Mouse (Mus musculus): ENCODE data around the gene Eya4.

Eya4 gene

GRCm38 (mm10) chr10:23156866-23157625, 193.5 kb downstream of the Eya4 start:
- no peak for DNase-seq (ENCODE audit: low spot score)

- DNase-seq (ENCODE audit: low spot score): no peak
These were observed 200.2 kb downstream of the Eya4 start for GRCm38 (mm10) chr10:23150401-23150800.

- no peak for DNase-seq (ENCODE audit: low spot score)
These were observed 206.0 kb downstream of the Eya4 start for GRCm38 (mm10) chr10:23144616-23145015.

DNA sequence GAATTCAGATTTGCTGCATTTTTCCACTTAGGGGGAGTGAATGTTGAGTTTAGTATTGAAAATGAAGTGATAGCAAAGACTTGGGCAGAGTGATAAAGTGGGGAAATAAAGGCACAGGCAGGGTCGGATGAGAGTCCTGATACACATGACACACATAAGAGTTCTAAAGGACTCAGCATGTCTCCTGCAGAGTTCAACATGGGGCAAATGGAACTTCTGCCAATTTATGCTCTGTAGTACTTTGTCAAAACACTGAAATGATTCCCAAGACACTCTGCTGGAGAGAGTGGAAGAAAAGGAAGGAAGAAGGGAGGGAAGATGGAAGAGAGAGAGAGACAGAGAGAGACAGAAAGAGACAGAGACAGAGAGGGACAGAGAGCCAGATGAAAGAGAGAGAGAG, 222.6 kb downstream of the Eya4 start:
- no peak for DNase-seq (ENCODE audit: low spot score)

DNA sequence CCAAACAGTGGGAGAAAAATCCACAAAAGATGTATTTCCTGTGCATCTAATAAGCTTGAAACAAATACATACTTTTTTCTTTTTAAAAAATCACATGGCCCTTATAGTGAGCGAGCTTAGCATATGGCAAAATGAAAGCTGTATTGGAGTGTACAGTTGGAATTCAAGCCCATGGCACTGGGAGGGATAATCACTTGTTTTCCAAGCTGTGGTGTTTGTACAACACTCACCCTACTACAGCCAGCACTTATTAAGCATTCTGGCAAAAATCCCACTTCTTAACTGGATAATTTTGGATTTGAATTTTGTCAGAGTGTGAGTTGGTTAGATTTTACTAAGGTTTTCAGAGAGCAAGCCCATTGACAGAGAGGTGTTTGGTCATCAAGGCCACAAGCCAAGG, 223.4 kb downstream of the Eya4 start:
- DNase-seq (ENCODE audit: low spot score): no peak

GRCm38 (mm10) chr10:23126529-23126928, 224.1 kb downstream of the Eya4 start:
- DNase-seq (ENCODE audit: low spot score): no peak

DNA sequence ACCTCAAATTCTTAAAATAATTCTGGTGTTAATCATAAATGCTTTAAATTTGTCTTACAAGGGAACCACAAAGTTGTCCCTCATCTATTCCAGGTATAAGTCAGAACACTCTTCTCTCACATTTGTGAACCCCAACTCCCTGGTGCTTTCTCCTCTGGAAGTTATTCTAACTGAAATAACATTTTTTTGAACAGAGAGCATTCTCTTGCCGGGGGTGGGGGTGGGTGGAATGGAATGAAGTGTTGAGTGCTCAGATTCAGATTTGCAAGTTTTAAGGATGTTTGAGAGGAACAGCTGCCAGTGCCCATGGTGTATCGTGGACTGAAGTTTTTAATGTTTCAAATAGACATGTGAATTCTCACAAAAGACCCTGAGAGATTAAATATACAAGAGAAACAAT, 230.1 kb downstream of the Eya4 start:
- DNase-seq (ENCODE audit: low spot score): no peak

DNA sequence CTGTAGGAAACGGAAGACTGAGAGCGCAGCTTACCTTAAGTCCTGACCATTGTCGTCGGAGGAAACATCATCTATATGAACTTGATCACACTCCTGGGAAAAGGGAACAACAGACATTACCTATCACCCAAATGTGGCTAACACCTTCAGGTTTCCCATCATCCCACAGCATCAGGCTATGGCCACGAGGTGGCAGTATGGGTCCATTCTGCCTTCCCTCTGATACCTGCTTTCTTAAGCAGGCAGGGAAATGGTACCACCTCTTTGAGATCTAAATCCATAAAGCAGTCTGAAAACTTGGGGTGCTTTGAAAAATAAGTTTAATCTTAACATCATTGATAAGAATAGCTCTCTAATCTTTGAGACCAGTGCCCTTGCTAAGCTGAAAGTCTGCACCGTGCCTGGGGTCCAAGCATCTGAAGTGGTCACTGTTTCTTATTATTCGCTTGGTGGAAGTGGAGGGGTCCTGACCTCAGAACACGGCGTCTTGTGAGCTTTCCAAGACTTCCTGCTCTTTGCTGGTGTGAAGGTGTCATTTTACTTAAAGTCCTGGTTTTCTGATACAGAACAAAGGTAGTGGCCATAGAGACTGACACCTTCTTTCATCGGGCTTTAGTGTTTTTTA, 233.7 kb downstream of the Eya4 start:
- DNase-seq (ENCODE audit: low spot score): peak; percentile 66

DNA sequence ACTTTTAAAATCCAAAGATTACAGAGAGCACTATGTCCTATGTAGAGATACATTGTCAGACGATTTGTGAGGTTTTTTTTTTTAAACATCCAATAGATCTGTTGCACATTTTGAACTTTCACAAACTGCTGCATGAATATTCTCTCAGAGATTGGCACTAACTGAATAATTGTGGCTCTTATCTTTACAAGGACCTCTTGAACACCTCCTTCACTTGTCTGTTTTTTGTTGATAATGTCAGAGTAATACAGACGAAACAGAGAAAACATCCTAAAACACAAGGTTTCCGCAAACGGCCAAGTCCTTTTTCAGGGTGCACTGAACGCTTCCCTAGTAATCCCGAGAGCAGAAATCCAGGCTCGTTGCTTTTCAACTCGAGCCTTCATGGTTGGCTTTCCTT, 234.5 kb downstream of the Eya4 start:
- DNase-seq (ENCODE audit: low spot score): no peak

- no peak for DNase-seq (ENCODE audit: low spot score)
These were observed 235.3 kb downstream of the Eya4 start for GRCm38 (mm10) chr10:23115321-23115720.

- no peak for DNase-seq (ENCODE audit: low spot score)
These were observed 242.5 kb downstream of the Eya4 start for GRCm38 (mm10) chr10:23108122-23108521.

- DNase-seq (ENCODE audit: low spot score): no peak
These were observed 258.1 kb downstream of the Eya4 start for GRCm38 (mm10) chr10:23092517-23092916.

DNA sequence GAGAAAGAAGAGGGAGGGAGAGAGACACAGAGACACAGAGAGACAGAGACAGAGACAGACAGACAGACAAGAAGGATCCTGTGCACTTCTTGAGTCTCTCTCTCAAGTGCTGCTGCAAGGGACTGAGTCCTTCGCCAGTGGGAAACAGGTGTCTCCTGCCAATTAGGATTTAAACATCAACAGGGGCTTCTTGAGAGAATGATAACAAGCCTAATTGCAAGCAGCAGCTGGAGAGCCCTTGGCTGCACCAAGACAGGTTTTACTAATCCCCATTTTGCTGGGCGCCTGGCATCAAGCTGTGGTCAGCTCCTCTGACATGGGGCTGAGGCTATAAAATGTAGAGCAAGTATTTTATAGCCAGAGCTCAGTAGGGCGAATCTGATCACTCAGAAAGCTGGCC, 259.0 kb downstream of the Eya4 start:
- no peak for DNase-seq (ENCODE audit: low spot score)

- no peak for DNase-seq (ENCODE audit: low spot score)
These were observed 260.3 kb downstream of the Eya4 start for GRCm38 (mm10) chr10:23090323-23090722.

- DNase-seq (ENCODE audit: low spot score): no peak
These were observed 261.3 kb downstream of the Eya4 start for GRCm38 (mm10) chr10:23089271-23089670.

DNA sequence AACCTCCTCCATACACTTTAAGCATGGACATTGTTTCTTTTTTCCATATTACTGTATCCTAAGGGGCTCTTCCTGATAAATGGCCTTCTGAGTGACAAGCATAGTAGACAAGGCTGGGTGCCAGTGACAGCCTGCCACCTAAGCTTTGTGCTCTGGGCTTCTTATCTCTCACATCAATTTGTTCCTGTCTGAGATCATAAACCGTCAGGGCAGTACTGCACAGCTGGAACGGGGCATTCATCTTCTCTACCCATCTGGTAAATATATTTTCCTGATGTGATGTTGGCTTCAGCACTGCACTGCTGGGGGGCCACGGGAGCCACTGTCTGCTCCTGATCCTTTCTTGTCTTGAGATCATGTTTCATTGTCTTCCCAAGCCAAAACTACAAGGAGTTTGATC, 261.8 kb downstream of the Eya4 start:
- no peak for DNase-seq (ENCODE audit: low spot score)

- peak; percentile 38 for DNase-seq (ENCODE audit: low spot score)
These were observed 264.0 kb downstream of the Eya4 start for GRCm38 (mm10) chr10:23086352-23087215.

GRCm38 (mm10) chr10:23081548-23081828, 269.1 kb downstream of the Eya4 start:
- DNase-seq (ENCODE audit: low spot score): no peak

DNA sequence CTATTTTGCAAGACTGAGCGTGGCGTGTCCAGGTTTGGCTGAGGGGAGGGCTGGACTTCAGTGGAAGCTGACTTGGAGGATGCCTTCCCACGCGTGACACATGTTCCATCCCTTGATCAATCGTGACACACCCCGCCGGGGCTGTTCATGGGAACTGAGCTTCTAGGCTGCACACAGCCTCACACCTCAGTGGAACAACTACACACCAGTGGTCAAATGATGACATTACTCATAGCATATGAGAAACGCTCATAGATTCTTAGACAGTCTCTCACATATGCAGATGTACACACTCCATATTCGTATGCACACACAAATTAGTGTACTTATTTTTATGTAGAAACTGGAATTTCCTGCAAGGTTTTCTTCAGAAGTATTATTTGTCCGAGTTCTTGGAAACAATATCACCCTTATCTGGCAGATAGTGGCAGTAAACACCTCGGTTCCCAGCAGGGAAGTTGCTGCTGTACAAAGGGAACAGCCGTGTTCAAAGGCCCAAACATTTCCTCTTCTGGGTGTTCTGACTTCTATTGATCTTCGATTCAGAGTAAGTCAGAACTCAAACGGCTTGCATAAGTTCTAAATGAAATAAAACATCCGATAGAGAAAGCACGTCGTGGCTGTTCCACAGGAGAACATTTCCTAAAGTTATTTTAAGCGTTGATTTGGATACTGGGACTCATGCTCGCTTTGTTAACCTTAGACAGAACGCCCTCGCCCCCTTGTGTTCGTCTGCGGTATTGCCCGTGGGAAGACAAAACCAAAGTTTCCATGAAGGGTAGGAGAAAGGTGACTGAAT, 269.6 kb downstream of the Eya4 start:
- peak; percentile 80 for DNase-seq (ENCODE audit: low spot score)

GRCm38 (mm10) chr10:23076691-23077385, 273.7 kb downstream of the Eya4 start:
- peak; percentile 25 for DNase-seq (ENCODE audit: low spot score)

GRCm38 (mm10) chr10:23073431-23073830, 277.2 kb downstream of the Eya4 start:
- no peak for DNase-seq (ENCODE audit: low spot score)

DNA sequence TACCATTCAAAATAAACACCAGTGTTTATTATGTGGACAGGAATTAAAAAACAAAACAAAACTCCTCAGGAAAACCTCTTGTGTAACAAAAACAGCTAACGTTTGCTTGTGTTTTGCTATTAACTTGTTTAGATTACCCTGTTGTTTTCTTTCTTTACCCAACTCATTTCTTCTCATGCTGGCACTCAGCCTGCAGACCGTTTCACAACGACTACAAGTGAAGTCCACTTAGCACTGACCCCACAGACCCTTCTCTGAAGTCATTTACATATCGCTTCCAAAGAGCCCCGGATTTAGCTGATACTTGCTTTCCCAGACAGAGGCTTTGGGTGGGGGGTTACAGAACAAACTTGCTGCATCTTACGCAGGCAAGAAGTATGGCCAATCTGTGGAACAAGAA, 286.9 kb downstream of the Eya4 start:
- DNase-seq (ENCODE audit: low spot score): no peak
